Mouse (Mus musculus) skeletal muscle tissue, postnatal 0 days (tissue): ENCODE results near the gene Sfrp4. TPM values are rescaled to one million over a fixed set of nuclear protein-coding genes. Genes with fewer than 3 reads are reported as not detected.

Source experiments
- polyA plus RNA-seq: library from polyadenylated mRNA; unstranded; fragments of >200 nt; fragmentation: Nextera tagmentation; extraction: Ambion mirVana; gene quantifications from 2 replicates; pipeline ENCODE4 v1.2.1, GENCODE M21; 2015

Gene Sfrp4
- polyA plus RNA-seq: 21.2 and 27.3 TPM in 2 replicates

DNA sequence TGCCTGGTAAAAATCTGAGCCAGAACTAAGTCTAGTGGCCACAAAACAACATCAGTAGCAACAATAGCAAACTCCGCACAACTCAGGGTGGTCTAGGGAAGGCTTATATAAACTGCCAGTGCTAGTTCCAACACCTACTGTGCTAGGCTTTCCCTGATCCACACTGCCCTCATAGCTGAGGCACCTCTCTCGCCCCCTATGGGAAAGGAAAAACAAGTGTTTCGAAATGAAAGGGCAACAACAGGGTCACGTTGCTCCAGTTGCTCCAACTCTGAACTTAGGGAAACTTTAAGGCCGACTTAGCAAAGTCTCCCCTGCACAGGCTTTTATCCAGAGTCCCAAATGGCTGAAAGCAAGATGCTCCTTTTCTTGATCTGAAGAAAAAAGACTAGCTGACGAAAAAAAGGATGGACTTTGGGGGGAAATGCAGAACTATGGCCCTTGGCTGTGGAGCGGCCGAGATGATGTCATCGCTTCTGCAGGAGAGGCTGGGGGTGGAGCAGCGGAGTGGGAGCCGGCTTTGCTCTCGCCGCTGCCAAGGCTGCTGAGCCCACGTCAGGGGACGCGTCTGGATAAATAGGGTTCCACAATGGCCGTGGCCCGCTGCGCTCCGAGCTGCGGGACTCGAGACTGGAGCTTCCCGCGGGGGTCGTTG lies at the start of gene Sfrp4:
TSS of gene Sfrp4 (plus strand) at position 532 of the 655 bp plus-strand sequence.

DNA sequence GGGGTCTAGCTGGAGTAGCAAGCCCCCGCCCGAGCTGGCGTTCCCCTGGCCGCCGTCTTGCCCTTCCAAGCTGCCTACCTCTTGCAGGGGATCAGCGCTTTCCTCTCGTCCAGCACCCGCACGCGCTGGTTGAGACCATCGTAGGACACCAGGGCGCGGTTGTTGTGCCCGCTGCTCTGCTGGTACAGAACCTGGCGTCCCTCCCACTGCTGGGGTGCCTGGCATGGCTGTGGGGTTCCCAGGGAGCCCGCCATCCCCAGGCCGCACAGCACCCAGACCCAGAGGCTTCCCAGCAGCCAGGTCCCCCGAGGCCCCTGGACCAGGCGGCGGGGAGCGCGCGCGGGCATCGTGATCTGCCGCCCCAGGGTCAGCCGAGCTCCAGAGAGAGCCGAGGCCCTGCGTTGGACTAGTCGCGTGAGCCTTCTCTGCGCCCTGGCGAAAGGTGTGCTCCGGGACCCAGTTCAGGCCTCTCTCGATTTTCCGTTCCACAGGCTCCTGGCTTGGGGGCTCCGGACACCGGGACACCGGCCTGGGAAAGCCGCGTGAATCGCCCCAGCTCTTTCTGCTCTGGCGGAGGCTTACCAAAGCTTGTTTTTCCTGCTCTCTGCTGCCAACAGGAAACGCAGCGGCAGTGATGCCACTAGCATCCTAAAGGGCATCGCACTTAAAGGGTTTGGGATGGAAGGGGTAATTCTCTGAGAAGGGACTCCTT lies 3.5 kb upstream of the Sfrp4 start, which contains the start of gene Epdr1:
TSS of gene Epdr1 (minus strand) at position 712 of the 712 bp plus-strand sequence.

Other genes with a start within 250 kb of the Sfrp4 start
- 40.5 and 44.0 TPM in 2 replicates for gene Stard3nl, start 227.3 kb upstream of the Sfrp4 start, polyA plus RNA-seq
- 51.6 and 53.2 TPM in 2 replicates for gene Epdr1, start 3.2 kb upstream of the Sfrp4 start, polyA plus RNA-seq
- not detected in 2 replicates for gene Nme8, start 74.7 kb downstream of the Sfrp4 start, polyA plus RNA-seq
- 0.32 and 0.35 TPM in 2 replicates for gene Gpr141, start 201.2 kb downstream of the Sfrp4 start, polyA plus RNA-seq